Mouse (Mus musculus): ENCODE results near the gene Noxo1.
"Not testable (repeated sequence)": the region's sequence is repeated elsewhere in the genome, so short reads cannot be mapped to it uniquely, and the experiment has no call there.

The Noxo1 gene

DNA sequence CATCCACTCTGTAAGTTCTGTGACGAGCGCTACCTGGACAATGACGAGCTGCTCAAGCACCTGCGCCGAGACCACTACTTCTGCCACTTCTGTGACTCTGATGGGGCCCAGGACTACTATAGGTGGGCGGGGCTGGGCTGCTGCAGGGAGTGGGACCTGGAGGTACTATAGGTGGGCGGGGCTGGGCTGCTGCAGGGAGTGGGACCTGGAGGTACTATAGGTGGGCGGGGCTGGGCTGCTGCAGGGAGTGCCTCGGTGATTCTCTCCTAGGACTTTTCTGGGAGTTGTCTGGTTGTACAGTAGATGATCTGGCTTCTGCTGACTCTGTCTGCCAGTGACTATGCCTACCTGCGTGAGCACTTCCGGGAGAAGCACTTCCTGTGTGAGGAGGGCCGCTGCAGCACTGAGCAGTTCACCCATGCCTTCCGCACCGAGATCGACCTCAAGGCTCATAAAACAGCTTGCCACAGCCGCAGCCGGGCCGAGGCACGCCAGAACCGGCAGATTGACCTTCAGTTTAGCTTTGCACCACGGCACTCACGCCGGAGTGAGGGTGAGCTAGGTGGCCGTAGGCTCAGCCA lies 18.4 kb upstream of the Noxo1 start:
- DNase-seq = no peak

DNA sequence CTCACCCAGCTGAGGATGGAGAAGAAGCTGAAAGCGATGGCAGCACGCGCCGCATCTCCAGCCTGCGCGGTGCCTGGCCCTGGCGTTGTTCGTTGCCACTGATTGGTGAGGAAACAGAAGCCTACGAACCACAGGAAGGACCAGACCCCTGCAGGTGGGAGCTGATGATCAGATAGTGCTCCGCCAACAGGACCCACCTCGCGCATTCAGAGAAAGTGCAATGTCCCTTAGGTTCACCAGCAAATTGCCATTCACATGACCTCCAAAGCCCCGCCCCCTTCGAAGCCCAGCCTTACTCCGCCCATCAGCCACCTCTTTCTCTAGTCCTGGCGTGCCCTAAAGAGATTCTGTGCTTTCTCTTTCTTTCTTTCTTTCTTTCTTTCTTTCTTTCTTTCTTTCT lies 9.5 kb upstream of the Noxo1 start:
- DNase-seq = peak; percentile 50 to 64

DNA sequence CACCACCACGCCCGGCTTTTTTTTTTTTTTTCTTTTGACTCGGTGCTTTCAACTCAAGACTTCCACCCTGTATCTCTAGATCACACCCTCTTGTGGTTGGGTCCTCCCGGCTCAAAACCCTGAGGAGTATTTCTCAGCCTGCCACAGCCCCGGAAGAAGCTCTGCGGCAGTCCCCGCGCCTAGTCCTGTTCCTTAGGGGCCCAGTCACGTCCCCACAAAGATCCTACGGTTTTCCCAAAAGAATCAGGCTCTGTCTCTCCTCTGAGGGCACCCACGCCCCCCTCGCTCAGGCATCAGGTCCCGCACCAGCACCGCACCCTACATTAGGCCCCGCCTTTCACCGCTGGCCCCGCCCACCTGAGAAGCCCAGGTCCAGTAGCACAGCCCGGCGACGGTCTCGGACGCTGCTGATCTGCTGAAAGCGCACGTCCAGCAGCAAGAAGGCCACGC lies 8.9 kb upstream of the Noxo1 start:
- DNase-seq = peak; percentile 46 to 64

DNA sequence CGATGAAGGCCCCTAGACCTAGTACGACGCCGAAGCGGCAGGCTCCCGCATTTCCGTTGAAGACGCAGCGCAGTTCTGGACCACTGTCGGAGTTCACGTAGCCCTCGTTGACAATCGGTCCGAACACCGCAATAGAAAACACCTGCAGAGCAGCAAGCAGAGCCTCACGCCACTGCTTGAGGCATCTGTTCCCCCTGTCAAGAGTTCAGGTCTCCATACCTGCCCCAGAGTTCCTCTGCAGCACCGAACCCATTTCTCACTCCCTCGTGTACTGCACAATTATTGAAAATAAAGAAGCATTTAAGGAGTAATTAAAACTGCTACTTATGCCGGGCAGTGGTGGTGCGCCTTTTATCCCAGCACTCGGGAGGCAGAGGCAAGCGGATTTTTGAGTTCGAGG lies 8.4 kb upstream of the Noxo1 start:
- no peak for DNase-seq

DNA sequence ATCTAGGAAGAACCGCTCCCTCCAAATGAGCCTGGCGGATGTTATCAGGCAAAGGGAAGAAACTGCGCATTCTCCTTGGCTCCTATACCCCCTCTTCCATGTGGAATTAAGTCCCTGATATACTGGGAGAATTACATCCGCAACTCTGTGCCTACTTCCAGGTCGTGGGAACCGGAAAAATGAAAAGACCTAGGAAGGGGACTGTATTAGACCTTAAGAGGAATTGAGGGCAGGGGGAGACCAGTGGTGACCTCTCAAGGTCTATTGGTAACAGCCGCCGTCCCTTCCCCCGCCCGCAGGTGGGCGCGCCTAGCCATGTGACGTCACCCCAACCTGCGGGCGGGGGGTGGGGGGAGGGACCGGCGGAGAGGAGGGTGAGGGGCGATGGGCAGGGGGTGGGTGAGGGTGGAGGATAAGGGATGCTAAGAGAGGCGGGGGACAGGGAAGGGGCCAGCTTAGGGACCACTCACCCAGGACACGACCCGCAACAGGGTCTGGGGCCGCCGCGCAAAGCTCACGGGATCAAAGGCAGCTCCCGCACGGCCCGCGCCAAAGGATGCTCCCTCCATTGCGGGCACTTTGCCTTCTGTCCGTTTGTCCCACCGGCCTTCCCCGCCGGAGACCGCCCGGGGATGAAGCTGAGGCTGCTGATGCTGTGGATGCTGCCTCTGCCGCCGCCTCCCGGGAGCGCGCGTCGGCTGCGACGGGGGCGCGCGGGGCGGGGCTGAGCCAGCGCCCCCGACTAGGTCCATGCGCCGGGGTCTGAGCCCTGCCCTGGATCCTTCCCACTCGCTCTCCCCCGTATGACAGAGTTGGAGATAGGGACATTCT lies 6.6 kb upstream of the Noxo1 start, which contains the start of gene Syngr3:
Gene Syngr3, minus strand, starts transcription at position 705 of the 831 bp plus-strand sequence.
- no peak for DNase-seq

DNA sequence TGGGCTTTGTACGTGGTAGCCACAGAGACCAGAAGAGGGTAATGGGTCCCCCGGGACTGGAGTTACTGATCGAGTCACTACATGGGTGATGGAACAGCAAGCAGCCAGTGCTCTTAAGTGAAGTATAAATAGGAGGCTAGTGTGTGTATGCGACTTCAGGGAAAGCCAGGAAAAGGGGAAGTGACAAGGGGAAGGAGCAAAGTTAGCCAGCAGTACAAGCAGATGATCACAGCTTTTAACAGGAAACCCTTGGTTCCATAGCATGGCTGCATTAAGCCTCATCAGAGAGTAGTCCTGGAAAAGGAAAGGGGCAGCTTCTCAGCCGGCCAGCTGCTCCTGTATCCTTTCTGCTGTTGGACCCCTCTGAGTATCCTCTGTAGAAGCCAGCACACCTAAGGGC lies 3.6 kb upstream of the Noxo1 start:
- no peak for DNase-seq

DNA sequence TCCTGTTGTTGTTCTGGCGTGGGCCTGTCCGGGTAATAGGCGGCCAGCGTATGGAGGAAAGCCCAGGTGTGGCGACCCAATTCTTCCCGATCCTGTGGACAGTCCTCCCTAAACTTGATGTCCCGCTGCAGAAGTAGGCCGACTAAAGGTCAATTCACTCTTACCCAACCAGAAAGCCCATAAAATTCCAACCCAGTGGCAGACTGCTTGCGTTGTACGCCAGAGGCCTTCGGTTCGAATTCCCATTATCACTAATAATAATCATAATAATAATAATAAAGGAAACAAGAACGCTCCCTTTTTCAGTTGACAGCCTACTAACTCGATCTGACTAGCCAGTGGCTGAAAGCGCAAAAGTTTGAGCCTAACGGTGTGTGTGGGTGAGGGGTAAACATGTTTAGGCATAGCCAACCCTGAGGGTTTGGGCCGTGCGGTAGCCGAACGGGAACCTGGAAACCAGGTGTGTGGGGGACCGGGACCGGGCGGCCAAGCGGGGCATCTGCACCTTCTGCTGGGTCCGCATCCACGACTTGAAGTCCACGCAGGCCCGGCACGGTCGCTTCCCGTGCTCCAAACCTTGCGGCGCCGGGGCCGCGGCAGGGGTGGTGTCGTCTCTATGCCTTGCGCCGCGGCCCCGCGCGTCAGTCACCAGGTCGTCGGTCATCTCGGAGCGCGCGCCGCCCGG lies 566 bp upstream of the Noxo1 start:
- DNase-seq = peak; percentile 44 to 49

DNA sequence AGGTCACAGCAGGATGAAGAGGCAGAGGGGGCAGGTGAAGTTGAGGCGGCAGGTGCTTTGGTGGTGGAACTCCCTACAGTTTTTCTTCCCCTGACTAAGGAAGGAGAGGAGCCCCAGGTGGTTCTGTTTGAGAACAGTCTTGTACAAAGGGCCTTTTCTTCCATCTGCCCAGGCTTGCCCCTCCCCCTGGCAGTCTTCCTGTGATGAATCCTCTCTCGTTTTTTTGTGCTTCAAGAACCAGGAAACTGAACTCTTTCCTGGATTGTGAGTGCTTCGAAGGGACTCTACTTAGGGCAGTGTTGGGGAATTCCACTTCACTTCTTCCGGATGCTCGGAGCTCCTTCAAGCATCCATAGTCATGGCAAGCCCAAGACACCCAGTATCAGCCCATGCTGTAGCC lies 2.0 kb downstream of the Noxo1 start:
- no peak for DNase-seq

DNA sequence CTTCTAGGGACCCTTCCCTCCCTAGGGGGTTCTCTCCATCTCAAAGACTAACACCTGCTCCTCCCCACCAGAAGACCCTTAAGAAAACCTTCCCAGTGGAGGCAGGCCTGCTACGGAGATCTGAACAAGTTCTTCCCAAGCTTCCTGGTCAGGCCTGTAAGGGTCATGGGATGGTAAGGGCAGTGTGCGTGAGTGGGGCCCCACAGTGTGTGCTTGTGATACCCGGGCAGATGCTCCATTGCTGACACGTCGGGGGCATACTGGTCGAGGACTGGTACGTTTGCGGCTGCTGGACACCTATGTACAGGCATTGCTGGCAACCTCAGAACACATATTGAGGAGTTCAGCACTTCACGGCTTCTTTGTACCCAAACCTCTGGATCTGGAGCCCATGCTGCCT lies 2.7 kb downstream of the Noxo1 start:
- no peak for DNase-seq

DNA sequence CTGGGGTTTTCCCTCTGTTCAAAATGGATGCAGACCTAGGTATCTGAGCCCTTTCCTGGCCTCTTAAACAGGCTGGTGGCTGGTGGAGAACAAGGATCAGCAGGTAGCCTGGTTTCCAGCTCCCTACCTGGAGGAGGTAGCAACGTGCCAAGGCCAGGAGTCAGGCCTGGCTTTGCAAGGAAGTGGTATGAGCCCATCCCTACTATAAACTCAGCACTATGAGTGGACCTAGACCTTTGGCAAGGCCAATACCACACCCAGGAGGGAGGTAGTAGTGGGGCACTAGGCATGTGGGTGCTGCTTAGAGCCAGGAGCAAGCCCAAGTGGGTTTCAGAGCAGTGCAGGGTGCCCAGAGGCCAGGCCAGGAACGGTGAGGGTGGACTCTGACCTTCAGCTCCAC lies 3.4 kb downstream of the Noxo1 start:
- no peak for DNase-seq

DNA sequence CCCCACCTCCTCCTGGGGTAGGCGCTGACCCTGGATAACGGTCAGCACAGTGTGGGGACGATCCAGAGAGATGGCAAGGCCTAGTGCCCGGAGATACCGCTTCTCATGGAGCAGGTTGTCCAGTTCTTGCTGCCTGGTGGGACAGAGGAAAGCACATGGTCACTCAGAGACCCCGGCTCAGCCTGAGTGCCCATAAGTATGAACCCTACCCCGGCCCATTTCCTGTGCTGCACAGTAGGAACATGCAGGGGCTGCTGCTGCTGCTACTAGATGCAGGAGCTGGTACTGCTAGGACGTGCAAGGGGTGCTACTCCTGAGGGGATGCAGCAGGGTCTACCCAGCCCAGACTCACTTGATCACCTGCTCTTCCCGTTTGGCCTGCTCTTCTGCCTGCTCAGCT lies 5.2 kb downstream of the Noxo1 start:
- no peak for DNase-seq

DNA sequence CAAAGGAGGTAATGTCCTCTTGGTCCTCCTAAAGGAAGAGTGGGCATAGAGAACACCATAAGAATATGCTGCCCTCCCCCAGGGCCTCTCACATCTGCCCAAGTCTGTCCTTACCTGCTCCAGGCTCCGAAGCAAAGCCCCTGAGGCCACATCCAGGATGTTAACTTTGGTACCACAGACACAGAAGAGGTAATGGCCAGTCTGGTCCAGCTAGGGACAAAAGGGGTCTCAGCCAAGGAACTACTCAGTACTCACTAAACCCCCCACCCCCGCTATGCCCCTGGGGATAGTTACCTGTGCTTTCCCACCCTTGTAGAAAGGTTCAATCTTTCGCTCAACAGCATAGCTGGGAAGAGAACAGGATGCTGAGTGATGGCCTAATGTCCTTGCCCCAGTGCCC lies 9.8 kb downstream of the Noxo1 start:
- DNase-seq = no peak

DNA sequence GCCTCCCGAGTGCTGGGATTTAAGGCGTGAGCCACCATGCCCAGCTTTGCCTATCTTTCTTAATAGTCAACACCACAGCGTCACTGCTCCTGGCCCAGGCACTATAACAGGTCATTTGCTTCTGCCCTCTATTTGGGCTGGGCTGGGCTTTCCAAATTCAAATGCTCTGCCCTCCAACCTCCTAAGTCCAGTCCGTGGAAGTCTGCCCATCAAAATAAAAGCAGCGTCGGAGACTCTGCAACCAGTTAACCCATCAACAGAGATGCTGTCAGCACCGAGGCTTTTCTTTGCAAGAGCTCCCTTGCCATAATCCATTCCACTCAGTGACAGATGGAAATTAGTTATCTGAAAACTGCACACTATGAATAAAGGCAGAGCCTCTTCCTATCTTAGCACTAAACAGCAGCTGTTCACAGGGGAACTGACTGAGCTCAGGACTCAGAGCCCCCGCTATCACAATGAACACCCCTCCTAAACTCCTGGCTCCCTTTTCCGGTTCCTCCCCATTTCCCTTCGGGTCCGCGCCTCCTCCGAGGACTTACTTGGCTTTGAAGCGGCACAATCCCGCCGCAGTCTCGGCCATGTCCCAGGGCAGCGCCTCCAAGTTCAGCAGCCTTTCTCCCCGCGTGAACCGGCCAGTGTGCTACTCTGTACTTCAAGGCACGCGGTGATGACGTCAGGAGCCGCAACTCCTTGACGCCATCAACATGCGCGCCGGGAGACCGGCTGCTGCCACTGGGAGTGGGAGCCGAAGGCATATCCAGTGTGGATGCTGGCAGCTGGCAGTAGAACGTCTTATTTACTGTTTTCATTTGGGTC lies 11.2 kb downstream of the Noxo1 start, which contains the start of gene Tbl3:
Gene Tbl3, minus strand, starts transcription at position 679 of the 819 bp plus-strand sequence.
- DNase-seq = peak; percentile 88 to 94

DNA sequence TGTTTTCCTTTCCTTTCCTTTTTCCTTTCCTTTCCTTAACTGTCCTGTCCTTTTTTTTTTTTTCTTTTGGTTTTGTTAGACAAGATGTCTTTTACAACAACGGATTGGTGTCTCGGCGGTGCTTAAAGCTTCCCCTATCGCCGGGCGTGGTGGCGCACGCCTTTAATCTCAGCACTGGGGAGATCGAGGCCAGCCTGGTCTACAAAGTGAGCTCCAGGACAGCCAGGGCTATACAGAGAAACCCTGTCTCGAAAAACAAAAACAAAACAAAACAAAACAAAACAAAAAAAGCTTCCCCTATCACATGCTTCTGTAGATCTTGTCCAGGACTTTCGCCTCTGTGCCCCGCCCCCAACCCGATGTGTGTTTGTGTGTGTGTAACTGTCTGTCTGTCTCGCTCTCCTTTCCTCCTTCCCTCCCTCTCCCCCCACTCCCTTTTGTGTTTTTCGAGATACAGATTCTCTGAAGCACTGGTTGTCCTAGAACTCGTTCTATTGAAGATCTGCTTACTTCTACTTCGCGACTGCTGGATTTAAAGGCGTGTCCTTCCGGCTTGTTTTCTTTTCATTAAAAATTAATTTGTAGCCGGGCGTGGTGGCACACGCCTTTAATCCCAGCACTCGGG lies 11.9 kb downstream of the Noxo1 start:
- DNase-seq = no peak

DNA sequence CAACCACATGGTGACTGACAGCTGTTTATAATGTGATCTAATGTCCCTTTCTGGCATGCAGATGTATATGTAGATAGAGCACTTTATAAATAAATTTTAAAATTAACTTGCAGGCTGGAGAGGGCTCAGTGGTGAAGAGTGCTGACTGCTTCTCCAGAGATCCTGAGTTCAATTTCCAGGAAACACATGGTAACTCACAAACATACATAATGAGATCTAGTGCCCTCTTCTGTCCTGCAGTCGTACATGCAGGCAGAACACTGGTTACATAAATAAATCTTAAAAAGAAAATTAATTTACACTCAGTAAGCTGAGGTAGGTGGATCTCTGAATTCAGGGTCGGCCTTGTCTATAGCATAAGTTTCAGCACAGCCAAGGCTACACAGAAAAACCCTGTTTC lies 12.6 kb downstream of the Noxo1 start:
- no peak for DNase-seq

DNA sequence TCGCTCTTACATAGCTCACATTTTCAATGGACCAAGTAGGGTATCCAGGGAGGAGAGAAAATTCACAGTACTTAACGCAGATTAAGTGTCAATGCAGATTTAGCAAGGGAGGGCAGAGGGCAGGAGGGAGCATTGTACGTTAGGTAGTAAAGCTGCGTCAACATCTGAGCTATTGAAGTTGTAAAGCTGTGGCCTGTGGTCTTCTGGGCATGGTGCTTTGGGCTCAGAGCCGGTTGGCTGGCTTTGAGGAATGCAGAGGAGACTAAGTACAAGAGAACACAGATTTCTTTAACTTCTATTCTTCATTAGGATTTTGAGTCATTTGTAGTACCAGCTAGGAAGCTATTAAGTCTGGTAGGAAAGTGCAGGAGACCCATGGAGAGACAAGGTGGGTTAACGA lies 19.5 kb downstream of the Noxo1 start:
- no peak for DNase-seq

DNA sequence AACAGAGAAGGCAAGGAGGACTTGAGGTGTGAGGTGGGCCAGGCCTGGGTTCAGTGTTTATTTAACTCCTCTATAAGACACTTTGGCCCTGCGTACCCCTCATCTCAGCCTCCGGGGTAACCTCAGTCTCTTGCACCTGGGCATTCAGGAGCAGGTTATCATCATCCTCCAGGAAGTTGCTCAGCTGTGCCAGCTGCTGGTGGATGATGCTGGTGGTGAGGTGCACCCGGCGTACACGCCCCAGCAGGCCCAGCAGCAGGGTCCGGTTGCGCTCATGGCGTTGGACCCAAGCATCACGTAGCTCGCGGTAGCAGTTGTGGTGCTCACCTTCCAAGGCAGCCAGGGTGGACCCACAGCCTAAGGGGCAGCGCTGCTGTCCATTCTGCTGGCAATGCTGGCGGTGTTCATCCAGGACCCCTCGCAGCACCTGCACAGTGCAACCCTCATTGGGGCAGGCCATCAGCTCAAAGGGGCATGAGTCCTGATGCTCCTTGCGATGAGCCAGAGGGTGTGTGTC lies 20.2 kb downstream of the Noxo1 start:
- DNase-seq = no peak

DNA sequence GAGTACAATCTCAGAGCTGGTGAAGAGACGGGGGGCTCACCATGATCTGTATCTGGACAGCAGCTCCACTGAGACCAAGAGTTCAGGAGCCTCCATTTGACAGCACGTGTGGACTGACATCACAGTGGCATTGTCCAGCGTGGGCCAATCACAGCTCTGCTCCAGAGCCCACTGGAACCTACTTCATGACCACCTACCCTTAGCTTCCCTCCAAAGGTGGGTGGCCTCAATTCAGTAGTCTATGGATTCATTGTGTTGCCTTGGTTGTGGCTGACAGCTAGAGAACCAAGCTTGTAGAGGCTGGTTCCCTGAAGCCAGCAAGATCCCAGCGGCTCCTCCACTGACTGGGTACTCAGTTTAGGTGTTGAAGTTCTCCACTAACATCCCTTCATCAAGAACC lies 21.9 kb downstream of the Noxo1 start, which contains the start of the genes Rnf151 and Rps2:
Gene Rnf151, minus strand, starts transcription at position 121 of the 400 bp plus-strand sequence.
Gene Rps2, plus strand, starts transcription at position 174 of the 400 bp plus-strand sequence.
- DNase-seq = no peak

DNA sequence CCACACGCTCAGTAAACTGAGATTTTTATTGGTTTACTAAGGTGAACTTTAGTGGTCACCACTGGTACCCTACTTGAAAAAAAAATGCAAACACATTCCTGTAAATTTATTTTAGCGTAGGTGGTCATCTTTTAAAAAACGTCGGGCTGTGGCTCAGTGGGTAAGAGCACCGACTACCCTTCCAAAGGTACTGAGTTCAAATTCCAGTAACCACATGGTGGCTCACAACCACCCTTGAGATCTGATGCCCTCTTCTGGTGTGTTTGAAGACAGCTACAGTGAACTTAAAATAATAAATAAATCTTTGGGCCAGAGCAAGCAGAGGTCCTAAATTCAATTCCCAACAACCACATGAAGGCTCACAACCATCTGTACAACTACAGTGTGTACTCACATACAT lies 22.9 kb downstream of the Noxo1 start:
- not testable (repeated sequence) for DNase-seq

DNA sequence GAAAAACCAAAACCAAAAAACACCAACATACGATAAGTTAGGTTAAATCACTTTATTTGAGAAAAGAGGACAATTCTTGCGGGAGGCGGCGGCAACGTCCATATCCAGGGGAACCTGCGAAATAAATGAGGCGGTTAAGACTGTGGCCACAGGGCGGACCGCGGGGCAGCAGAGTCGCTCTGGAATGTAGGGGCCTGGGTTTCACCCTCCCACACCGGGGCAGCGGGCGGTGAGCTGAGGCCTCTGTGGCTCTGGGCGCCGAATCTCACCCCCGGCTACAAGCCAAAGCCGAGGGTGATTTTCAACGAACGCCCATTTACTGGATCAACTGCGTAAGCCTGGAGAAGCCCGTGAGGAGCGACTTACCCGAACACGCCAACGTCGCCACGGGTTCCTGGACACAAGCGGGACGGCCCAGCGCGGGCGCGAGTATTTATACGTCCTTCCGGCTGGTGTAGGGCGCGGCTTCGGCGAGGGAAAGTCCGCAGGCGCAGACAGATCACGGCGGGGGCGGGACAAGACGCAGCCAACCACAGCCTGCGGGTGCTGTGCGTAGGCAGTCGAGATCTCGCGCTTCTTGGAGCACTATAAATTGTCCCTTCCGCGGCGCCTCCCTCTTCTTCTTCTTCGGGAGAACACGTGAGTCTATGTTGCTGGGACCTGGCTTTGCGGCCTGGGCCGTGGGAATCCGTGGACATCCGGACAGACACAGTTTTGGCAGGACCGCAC lies 23.6 kb downstream of the Noxo1 start:
- DNase-seq = peak; percentile 98 to 99

DNA sequence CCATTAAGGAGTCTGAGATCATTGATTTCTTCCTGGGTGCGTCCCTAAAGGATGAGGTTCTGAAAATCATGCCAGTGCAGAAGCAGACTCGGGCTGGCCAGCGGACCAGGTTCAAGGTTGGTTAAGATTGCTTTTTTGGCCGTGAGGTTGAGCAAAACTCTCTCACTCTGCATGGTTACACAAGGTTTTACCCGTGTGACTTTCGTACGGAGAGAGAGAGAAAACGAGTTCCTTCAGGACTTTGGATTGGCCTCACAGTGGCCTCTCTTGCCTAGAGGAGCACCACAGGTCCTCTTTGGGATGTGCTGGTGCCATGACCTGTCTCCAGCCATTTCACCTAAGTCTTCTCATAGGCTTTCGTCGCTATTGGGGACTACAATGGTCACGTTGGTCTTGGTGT lies 24.6 kb downstream of the Noxo1 start:
- DNase-seq = not testable (repeated sequence)
